Mouse (Mus musculus): ENCODE data around the gene Tecta.

Gene Tecta

DNA sequence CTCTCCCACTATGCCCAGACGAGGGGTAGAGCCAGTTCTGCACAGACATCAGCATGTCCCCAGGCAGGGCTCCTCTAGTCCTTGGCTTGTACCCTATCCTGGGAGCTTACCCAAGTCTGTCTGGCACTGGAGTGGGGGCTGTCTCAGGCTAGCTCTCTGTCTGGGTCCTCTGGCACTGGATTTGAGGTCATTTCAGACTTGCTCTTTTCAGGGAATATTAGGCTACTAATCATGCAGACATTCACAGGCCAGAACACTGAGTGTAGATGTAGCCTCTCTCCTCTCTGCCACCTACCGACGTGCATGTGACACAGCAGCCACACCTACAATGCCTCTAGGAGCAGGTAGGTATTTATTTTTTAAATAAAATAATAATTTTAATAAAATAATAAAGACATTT is 82.4 kb downstream of the Tecta start:
- DNase-seq, result peak in 1 of 2 experiments; percentile 3

DNA sequence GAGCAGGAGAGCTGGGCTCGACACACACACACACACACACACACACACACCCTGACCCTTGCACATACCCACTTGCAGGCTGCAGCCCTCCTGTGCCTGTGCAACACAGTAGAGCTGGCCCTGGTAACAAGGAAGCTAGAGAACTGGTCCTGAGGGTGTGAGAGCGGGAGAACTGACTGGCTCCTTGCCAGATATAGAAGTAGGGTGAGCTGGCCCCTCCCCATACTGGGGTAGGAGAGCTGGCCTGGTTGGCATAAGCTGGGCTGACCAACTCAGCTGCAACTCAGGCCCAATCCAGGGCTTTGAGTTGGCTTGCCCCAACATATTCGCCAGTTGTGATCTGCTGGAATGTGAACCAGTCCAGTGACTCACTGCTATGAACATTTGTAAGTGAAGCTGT is 83.9 kb downstream of the Tecta start:
- no peak for DNase-seq

DNA sequence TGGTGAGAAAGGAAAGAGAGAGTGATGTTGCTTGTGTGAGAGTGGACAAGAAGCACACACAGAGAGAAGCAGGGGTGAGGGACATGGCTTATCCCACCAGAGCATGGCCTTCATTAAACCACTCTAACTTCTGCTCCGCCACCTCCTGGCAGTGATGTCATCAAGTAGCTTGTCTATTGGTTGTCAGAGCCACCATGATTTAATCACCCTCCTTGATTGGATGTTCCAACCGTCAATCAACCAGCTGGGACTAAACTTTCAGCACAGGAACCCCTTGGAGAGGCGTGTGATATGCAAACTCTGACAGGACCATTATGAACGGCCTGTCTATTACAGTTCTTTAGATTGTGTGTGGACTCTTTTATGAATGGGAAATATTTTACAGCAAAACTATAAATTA is 84.8 kb downstream of the Tecta start:
- DNase-seq, result no peak

DNA sequence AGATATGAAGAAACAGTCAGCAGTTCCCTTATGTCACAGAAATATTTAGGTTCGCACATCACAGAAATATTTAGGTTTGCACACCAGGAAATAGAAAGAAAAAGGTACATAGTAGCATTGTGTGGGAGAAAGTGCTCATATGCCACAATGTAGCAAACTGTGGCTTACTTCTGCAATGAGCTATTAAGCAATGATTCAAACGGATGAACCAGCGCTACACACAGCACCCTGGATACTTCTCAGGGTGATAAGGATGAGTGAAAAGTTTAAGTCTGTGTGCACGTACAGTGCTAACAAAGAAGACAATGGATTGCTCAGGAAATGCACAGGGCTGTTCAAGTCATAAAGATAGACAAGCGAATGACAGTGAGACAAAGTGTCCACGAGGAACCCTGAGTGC is 85.3 kb downstream of the Tecta start:
- DNase-seq, result no peak

GRCm38 (mm10) chr9:42313872-42314271 is 85.9 kb downstream of the Tecta start:
- DNase-seq, result peak; percentile 12 to 20

GRCm38 (mm10) chr9:42311311-42311710 is 88.4 kb downstream of the Tecta start:
- DNase-seq, result no peak

- DNase-seq, result no peak
These were observed 95.8 kb downstream of the Tecta start for GRCm38 (mm10) chr9:42303894-42304293.

GRCm38 (mm10) chr9:42301082-42301633 is 98.6 kb downstream of the Tecta start:
- no peak for DNase-seq

DNA sequence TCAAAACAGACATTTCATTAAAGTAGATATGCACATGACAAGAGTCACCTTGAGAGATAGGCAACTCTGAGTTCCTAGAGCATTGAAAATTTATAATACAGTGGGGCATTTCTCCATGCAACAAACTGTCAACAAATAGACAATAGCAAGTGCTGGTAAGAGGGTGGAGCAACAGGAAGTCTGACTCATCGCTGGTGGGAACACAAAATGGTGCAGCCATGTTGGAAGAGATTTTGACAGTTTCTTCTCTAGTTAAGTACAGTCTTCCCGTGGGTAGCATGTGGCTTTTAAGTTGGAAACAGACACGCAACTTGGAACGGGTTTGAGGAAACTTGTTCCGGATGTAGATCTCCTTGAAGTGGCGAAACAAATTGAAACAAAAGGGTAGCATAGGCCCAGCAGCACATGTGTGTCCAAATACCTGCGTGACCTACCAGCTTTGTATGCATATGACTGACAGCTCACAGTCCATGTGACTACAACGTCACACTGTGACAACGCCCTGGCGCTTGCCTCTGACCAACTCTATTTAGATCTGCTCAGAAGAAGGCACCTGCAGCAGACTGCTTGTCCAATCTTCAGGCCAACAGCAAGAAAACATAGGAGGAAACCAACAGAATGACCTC is 103.3 kb downstream of the Tecta start:
- no peak for DNase-seq

DNA sequence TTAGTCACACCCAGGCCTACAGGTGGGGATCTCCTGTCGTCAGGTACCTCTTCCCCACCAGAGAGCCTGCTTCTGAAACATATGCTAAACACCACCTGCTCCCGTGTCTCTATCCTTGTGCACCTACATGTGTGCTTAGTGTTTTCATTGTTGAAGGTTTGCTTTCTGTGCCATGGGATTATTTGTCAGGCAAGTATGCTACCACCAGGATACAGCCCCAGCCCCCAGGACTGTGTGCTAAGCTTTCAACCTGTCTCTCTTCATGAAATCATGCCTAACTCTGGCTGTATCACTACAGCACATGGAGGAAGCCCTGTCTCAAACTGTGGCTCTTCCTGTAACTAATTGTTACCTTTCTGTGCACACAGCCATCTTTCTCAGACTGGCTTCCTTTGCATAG is 105.6 kb downstream of the Tecta start:
- no peak for DNase-seq

- no peak for DNase-seq
These were observed 106.1 kb downstream of the Tecta start for GRCm38 (mm10) chr9:42293596-42293995.

DNA sequence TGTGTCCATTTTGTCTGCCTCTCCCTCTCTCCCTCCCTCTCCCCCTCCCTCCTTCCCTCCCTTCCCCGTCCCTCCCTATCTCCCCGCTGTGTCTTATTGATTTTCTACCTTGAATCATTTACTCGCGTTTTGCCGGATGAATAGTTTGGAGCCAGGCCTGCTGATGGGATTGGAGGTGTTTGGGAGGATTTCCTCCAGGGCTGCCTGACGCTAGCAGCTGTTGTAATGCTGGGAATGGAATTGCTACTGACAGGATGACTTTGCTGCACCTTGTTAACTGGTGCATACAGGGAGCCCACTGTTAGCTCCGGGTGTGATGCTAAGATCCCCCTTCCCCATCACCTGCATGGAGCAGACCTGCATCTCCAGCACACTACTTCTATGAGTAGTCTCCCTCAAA is 106.7 kb downstream of the Tecta start:
- no peak for DNase-seq

DNA sequence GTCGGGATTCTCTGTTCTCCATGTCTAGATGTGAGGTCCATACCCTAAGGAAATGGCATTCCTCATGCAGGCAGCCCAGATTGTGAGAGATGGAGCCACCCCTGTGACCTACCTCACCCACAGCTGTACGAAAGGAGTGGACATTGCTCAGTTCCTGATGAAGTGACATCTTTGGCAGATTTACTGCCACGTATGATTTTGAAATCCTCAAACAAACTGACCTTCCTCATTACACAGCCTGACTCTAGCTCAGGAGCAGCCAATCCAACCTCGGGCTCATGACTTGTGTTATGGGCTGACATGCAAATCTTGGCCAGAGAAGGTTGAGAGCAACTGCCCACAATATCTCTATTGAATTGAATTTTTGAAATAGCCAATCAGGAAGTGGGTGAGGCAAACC is 120.1 kb downstream of the Tecta start:
- no peak for DNase-seq
